Mouse (Mus musculus) stomach, postnatal 0 days (tissue): ENCODE measurements at regions not wholly inside any gene's neighbourhood (a gene's known extent, or its start where the extent isn't known, plus 50 kb on each side); places are given as distances from the start of the nearest gene placed in this dataset.

Experiments used
- CTCF ChIP-seq: IDR thresholded peaks from 2 replicates; pipeline ENCODE4 v1.5.1; 2016; ENCODE audit warnings: antibody characterized with exemption, low read depth, mild to moderate bottlenecking, moderate library complexity
- EP300 ChIP-seq: optimal IDR thresholded peaks from 2 replicates; pipeline ENCODE3; 2016; ENCODE audit warnings: antibody characterized with exemption

- no peak for TF ChIP-seq CTCF
- TF ChIP-seq EP300 = no peak
These were observed 51.0 kb upstream of the Mrps10 start for GRCm38 (mm10) chr17:47317651-47318050.
